24 mouse cellular contexts compared by ENCODE assay signal in the genomic region with DNA sequence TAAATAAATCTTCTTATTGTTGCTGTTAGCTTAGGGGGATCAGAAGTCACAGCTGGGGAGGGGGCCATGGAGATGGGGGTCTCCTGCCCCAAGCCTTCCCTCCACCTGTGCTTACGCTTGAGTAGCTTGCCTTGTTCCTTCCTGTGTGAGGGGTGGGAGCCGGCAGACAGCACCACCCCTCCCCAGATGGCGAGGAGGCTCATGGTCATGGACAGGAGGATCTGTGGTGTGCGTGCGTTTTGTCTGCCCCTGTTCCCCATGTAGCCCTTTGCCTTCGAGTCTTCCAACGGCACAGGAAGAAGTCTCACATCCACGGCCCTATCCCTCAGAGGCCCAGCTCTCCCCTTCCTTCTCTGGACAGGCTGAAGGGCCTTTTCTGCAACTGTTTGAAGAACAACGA. TPM values are rescaled to one million over a fixed set of nuclear protein-coding genes. Genes with fewer than 3 reads are reported as not detected.
"Had no signal": no experiment of that assay in that cellular context is flagged by ENCODE, and none has a peak within 500 bp of the region (broad histone marks: within the 10 kb centered on the region; RNA-seq: fewer than 3 reads in every experiment).

No protein-coding gene starts in this region.

- H3K9me3 ChIP-seq: limb, embryonic 10.5 days; neural tube, embryonic 15.5 days; stomach, embryonic 15.5 days had no signal

- H3K4me2 ChIP-seq: limb, embryonic 13.5 days; liver, embryonic 12.5 days; liver, embryonic 15.5 days; lung, embryonic 15.5 days; midbrain, embryonic 13.5 days; neural tube, embryonic 12.5 days; neural tube, embryonic 15.5 days; stomach, embryonic 15.5 days had no signal

- ATAC-seq: liver, embryonic 12.5 days; midbrain, embryonic 13.5 days had no signal

- H3K27ac ChIP-seq: limb, embryonic 10.5 days; limb, embryonic 13.5 days; liver, embryonic 12.5 days; liver, embryonic 15.5 days; lung, embryonic 15.5 days; midbrain, embryonic 10.5 days; midbrain, embryonic 13.5 days; neural tube, embryonic 12.5 days; neural tube, embryonic 15.5 days; stomach, embryonic 15.5 days had no signal

- H3K4me3 ChIP-seq: limb, embryonic 10.5 days; limb, embryonic 13.5 days; liver, embryonic 12.5 days; liver, embryonic 15.5 days; lung, embryonic 15.5 days; megakaryocyte, embryonic 14.5 days; midbrain, embryonic 10.5 days; midbrain, embryonic 13.5 days; neural tube, embryonic 12.5 days; neural tube, embryonic 15.5 days; stomach, embryonic 15.5 days had no signal

- DNase-seq: kidney, adult 2 months; kidney, postnatal 14 days; kidney, postnatal 4 days; liver; lung, adult 18-20 months; lung, postnatal 10 days; lung, postnatal 36 days; right cerebral cortex, adult 18-20 months; right cerebral cortex, postnatal 14 days; right cerebral cortex, postnatal 4 days; thymus, postnatal 25 days had no signal

- H3K36me3 ChIP-seq: midbrain, embryonic 13.5 days; neural tube, embryonic 15.5 days; stomach, embryonic 15.5 days had no signal

- H3K27me3 ChIP-seq: lung, embryonic 15.5 days; megakaryocyte, embryonic 14.5 days; neural tube, embryonic 15.5 days; stomach, embryonic 15.5 days had no signal

- H3K9ac ChIP-seq: limb, embryonic 13.5 days; liver, embryonic 12.5 days; liver, embryonic 15.5 days; lung, embryonic 15.5 days; midbrain, embryonic 13.5 days; neural tube, embryonic 12.5 days; neural tube, embryonic 15.5 days; stomach, embryonic 15.5 days had no signal

RNA-seq across cellular contexts. Expression of a gene that starts 25.6 kb away (rescaled TPM):
- total RNA-seq: layer of hippocampus, adult 18-20 months; left cerebral cortex, postnatal 25 days had no signal
- polyA plus RNA-seq: kidney, adult 2 months had no signal
